10 mouse cellular contexts compared by ENCODE assay signal in genomic region chr4:53277741-53278525, GRCm38 (mm10).
A peak's percentile ranks its signal among the peaks of the same experiment; 100 is the strongest.
DNase-seq lines count a peak whose midpoint lies in the region; ATAC-seq lines count a peak whose summit lies in the region.
"Had no signal": no experiment of that assay in that cellular context is flagged by ENCODE, and none has a peak within 500 bp of the region (broad histone marks: within the 10 kb centered on the region; RNA-seq: fewer than 3 reads in every experiment).

No protein-coding gene starts in this region.

- ATAC-seq in granulocyte monocyte progenitor cell, adult 5-6 weeks (replicated peaks; ENCODE audit: poor library complexity, severe bottlenecking), result peak; percentile 93

- intact Hi-C loops in left cerebral cortex, postnatal 4 days (cut with DNase I), result no loop called here
- intact Hi-C loops in left cerebral cortex, postnatal 25 days (cut with DNase I), result no loop called here

- DNase-seq in adrenal gland, postnatal 14 days, result peak; percentile 56
- DNase-seq in adrenal gland, adult 18-20 months (ENCODE audit: low spot score in 2 of 2), result no peak
- DNase-seq in left cerebral cortex, postnatal 4 days, result peak; percentile 20
- no peak for DNase-seq in left cerebral cortex, postnatal 25 days (ENCODE audit: low spot score in 2 of 2)
- DNase-seq in spleen, postnatal 4 days (ENCODE audit: low spot score in 2 of 2), result peak; percentile 43 to 64
- DNase-seq in right cerebral cortex, postnatal 4 days, result no peak
- no peak for DNase-seq in left cerebral cortex, adult 9 months (ENCODE audit: low spot score in 2 of 2)
- DNase-seq: liver, embryonic 13.5 days; right cerebral cortex, postnatal 14 days had no signal

Comparison
In these comparisons a context has a peak if more than half of its experiments do, and no peak if none do; other contexts are left out.
1. DNase-seq: peak in adrenal gland, postnatal 14 days (single experiment), left cerebral cortex, postnatal 4 days (single experiment) and spleen, postnatal 4 days (2 of 2); none in adrenal gland, adult 18-20 months (0 of 2), left cerebral cortex, postnatal 25 days (0 of 2), right cerebral cortex, postnatal 4 days (single experiment) and left cerebral cortex, adult 9 months (0 of 2).